Mouse (Mus musculus) layer of hippocampus, adult 9-11 months (tissue): Measurements from ENCODE around the gene Agmat.
"Not testable (repeated sequence)": the region's sequence is repeated elsewhere in the genome, so short reads cannot be mapped to it uniquely, and the experiment has no call there.

Experiments
- DNase-seq: peaks from one replicate; pipeline ENCODE4 v3.0.0; 2022

The Agmat gene

GRCm38 (mm10) chr4:141736856-141737255, 9.6 kb upstream of the Agmat start:
- DNase-seq: no peak

- no peak for DNase-seq
Observed at GRCm38 (mm10) chr4:141738015-141738414, 8.5 kb upstream of the Agmat start.

GRCm38 (mm10) chr4:141741856-141742255, 4.6 kb upstream of the Agmat start:
- DNase-seq: no peak

- no peak for DNase-seq
Observed at GRCm38 (mm10) chr4:141742381-141742780, 4.1 kb upstream of the Agmat start.

GRCm38 (mm10) chr4:141749557-141749956, 3.1 kb downstream of the Agmat start:
- no peak for DNase-seq

DNA sequence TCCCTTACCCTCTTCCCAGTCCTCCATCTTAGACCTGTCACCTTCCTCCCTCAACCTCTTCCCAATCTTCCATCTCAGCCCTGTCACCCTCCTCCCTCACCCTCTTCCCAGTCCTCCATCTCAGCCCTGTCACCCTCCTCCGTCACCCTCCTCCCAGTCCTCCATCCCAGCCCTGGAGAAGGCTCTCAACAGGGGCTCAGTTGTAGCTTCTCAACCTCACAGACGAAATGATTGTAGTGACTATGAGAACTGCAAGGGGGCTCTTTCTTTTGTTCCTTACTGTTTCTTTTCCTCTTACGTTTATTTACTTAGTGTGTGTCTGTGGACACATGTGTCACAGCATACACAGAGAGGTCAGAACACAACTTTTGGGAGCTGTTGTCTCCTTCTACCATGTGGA, 4.4 kb downstream of the Agmat start:
- DNase-seq: no peak

GRCm38 (mm10) chr4:141751419-141752075, 5.1 kb downstream of the Agmat start:
- peak; percentile 29 for DNase-seq

DNA sequence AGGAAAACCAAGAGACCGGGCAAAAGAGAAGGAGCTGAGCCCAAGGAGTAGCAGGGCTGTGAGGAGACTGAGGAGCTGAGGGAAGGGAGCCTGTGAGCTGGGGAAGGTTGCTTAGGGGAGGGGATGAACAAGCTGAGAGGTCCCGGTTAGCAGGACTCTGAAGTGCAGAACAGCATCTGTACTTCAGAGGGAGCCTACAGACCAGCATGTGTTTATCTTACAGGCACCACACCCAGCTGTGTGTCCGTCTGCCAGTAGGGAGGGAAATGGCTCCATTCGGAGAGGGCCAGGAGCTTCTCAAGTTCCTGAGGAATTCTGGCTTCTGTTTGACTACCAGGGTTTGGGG, 5.6 kb downstream of the Agmat start:
- no peak for DNase-seq

DNA sequence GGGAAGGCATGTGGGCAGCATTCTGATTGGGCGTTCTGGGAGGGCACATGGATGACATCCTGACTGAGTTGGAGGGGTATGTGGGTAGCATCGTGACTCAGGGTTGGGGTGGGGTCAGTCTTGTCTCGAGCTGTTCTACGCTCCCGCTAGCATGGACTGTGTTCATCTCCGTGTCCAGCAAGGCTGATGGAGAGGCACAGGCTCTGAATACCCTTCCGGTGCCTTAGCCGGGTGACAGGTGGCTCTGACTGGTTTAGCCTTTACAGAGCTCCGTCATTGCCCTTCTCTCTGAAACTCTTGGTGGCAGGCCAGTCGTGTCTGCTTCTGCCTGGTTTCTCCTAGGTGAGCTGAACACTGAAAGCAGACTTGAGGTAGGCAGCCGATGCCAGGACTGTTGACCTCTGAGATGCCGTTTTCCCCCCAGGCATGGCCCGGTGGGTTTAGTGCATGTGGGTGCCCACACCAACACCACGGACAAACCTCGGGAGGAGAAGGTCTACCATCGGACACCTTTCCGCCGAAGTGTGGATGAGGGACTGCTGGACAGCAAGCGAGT, 9.0 kb downstream of the Agmat start:
- no peak for DNase-seq

GRCm38 (mm10) chr4:141757124-141757523, 10.7 kb downstream of the Agmat start:
- DNase-seq: no peak

DNA sequence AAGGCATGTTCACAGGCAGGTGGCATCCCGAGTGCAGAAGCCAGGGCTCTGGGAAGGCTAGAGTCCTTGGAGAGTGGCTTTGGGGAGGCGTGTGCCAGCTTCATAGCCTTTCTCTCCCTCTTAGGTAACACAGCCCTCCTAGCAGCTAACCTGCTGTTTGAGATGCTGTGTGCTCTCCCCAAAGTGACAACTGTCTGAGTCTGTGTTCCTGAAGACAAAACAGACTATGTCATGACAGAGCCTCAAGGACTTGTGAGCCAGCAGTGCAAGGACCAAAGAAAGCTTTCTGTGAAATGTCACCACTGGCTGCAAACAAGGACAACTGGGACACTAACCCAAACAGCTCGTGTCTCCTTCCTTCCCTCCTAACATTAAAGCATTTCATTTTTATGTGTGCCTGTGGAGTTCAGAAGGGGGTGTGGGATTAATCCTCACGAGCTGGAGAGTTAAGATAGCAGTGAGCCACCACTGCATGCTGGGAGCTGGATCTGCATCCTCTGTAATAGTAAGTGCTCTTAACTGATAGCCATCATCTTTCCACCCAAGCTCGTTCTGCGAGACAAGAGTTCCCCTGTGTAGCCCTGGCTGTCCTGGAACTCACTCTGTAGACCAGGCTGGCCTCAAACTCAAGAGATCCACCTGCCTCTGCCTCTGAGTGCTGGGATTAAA, 12.5 kb downstream of the Agmat start:
- DNase-seq: no peak

GRCm38 (mm10) chr4:141760942-141761341, 14.5 kb downstream of the Agmat start:
- no peak for DNase-seq

GRCm38 (mm10) chr4:141762102-141762598, 15.7 kb downstream of the Agmat start:
- no peak for DNase-seq

- DNase-seq: no peak
Observed at GRCm38 (mm10) chr4:141763476-141763875, 17.0 kb downstream of the Agmat start.

- no peak for DNase-seq
Observed at GRCm38 (mm10) chr4:141765008-141765407, 18.5 kb downstream of the Agmat start.

DNA sequence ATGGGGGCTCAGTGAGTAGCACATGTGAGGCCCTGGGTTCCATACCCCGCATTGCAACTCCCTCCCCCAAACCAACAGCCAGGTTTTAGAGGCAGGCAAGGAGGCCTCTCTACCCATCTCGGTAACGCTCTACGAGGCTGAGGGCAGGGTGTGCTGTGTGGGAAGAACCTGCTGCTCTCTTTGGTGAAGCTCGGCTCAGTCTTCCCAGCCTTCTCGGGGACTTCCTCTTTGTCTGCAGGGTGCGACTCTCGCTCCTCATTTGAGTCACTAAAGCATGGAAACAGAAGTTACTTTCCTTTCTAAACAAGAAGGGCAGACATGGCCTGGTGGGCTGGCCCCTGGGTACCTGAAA, 19.8 kb downstream of the Agmat start:
- DNase-seq: peak; percentile 78

DNA sequence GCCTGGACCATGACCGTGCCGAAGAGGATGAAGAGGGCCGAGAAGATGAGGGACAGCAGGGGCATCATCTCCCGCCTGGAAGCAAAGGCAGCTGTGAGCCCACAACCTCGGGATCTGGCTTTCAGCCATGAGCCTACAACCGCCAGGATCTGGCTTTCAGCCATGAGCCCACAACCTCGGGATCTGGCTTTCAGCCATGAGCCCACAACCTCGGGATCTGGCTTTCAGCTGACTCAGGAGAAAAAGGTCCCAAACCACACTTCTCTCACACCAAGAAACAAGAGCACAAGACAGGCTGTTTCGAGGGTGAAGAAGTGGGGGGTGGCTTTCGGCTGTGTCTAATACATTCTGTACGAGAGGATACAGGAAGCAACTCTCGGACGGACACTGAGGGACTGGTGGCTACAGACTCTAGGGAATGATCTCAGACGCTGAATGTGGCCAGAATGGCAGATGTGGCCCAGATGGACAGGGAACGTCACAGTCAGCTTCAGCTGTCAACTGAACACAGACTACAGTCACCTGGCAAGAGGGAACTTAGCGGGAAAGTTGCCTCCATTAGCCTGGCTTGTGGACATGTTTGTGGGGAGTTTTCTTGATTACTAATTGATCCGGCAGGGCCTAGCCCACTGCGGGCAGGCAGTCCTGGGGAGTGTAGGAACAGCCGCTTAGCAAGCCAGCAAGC, 20.3 kb downstream of the Agmat start:
- peak; percentile 42 for DNase-seq

DNA sequence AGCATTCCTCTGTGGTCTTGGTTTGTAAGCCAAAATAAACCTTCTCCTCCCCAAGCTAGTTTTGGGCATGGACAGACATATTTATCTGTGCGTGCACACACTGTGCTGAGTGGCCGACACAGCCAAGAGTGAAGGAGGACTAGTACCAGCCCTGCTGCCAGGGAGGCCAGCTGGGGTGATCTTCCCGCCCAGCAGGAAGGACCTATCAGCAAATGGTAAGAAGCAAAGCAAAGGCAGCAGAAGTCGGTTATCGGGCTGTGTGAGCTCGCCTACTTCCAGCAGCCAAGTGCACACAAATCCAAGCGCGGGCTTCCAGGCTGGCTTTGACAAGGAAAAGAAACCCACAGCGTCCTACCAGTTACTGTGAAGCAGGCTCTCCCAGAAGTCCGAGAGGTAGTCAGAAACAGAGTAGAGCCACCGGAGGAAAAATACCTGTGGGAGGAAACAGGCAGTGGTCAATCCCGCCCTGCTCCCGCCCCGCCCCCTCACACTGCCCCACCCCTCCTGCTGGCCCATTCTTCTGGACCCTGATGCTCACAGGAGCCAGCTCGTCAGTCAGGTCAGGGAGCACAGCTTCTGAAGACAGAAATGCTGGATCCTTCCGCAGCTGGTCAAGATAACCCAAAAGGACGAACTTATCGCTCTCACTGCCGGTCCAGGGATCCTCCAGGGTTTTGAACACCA, 21.0 kb downstream of the Agmat start:
- peak; percentile 66 for DNase-seq

DNA sequence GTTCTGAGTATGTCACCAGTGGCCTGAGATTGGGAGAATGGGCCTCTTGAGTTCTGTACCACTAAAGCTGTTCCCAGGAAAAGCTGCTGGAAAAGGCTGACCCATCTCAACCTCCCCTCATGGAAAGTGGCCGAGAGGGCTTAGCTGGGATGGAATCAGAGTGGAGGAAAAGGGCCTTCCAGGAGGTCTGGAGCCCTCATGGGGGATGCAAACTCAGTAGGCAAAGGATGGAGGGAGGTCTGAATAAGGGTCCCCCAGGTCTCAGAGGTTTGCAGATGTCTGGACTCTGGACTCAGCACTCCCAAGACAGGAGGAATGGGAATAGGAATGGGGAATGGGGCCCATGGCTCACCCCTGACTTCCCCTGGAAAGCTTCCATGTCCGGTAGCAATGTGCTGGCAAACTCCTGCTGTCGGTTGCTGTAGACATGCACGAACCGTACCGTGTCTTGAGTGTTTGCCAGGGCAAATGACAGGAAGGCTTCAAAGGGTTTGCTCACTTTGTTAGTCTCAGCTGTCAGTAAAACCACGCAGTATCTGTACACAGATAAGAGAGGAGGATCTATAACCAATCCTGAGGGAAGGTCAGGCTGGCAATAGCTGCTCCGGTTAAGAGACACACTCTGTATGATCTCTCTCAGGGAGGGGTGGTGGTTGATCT, 23.2 kb downstream of the Agmat start:
- no peak for DNase-seq

- DNase-seq: no peak
Observed at GRCm38 (mm10) chr4:141771823-141772222, 25.4 kb downstream of the Agmat start.

DNA sequence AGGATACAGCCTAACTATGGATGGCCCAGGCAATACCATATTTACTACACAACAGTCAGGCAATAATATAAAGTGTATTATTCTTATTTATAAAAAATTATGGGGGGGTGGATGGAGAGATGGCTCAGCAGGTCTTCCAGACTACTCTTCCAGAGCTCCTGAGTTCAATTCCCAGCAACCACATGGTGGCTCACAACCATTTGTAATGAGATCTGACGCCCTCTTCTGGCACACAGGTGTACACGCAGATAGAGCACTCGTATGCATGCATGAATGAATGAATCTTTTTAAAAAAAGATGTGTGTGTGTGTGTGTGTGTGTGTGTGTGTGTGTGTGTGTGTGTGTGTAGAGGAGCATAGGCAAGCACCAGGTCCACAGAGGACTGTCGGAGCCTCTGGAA, 26.5 kb downstream of the Agmat start:
- not testable (repeated sequence) for DNase-seq

- peak; percentile 83 for DNase-seq
Observed at GRCm38 (mm10) chr4:141779828-141780227, 33.4 kb downstream of the Agmat start.
